Mouse (Mus musculus): ENCODE results near the gene Actr3b. TPM values are rescaled to one million over a fixed set of nuclear protein-coding genes. Genes with fewer than 3 reads are reported as not detected.

Actr3b gene
- total and polyA plus RNA-seq, 3 experiments = 1.3 to 4.7 (median 3.9) TPM

- Histone ChIP-seq H3K79me2 (replicated peaks; ENCODE audit: control insufficient read depth, extremely low read depth, insufficient read depth, poor library complexity, severe bottlenecking) (no peaks in the 10 kb centered on the region), H3K4me1 (ENCODE audit: control insufficient read depth in 1 of 2, insufficient read depth in 2 of 2) (no peaks in the 10 kb centered on the region), H3K4me3 (replicated peaks in 1 of 3; ENCODE audit: low read depth in 2 of 3, low read length in 2 of 3, poor library complexity in 1 of 3) (no peak overlapping the region), H3K27me3 (replicated peaks) (no peaks in the 10 kb centered on the region), H3K9ac (ENCODE audit: insufficient read depth, low read depth) (no peak overlapping the region), H3K4me2 (ENCODE audit: insufficient read depth, low read depth, poor library complexity, severe bottlenecking) (no peak overlapping the region), H3K27ac (ENCODE audit: insufficient read depth, low read depth) (no peak overlapping the region), H3K36me3 (replicated peaks in 1 of 2; ENCODE audit: control insufficient read depth in 1 of 2, insufficient read depth in 1 of 2, low read length in 1 of 2) (no peaks in the 10 kb centered on the region), H3K9me3 (replicated peaks; ENCODE audit: low read length) (no peaks in the 10 kb centered on the region)
- TF ChIP-seq POLR2A (IDR thresholded peaks at IDR 0.05; ENCODE audit: low read depth, low read length) (no peak), CHD1 (IDR thresholded peaks at IDR 0.05; ENCODE audit: low read depth, low read length) (no peak), EP300 (IDR thresholded peaks at IDR 0.05; ENCODE audit: low read length) (no peak), ZC3H11A (IDR thresholded peaks at IDR 0.05; ENCODE audit: low read depth, low read length) (no peak)
- dilution Hi-C loops (cut with MboI; ENCODE audit: extremely low pct_ligation_motif_present, extremely low pct_unique_long_range_greater_than_20kb, low sequenced_read_pairs) (no loop called here), in situ Hi-C loops (cut with MboI; ENCODE audit: low pct_ligation_motif_present, low pct_unique_long_range_greater_than_20kb, low sequenced_read_pairs) (no loop called here)
- DNase-seq (ENCODE audit: extremely low read depth) = no peak
Observed at GRCm38 (mm10) chr5:25752862-25753261, 6.9 kb upstream of the Actr3b start.

- H3K4me2 ChIP-seq (ENCODE audit: insufficient read depth, low read depth, poor library complexity, severe bottlenecking) = no peak overlapping the region
- in situ Hi-C loops (cut with MboI; ENCODE audit: low pct_ligation_motif_present, low pct_unique_long_range_greater_than_20kb, low sequenced_read_pairs) = no loop called here
- no peaks in the 10 kb centered on the region for H3K79me2 ChIP-seq (replicated peaks; ENCODE audit: control insufficient read depth, extremely low read depth, insufficient read depth, poor library complexity, severe bottlenecking)
- no peaks in the 10 kb centered on the region for H3K9me3 ChIP-seq (replicated peaks; ENCODE audit: low read length)
- H3K4me1 ChIP-seq (ENCODE audit: control insufficient read depth in 1 of 2, insufficient read depth in 2 of 2) = no peaks in the 10 kb centered on the region
- no peak overlapping the region for H3K27ac ChIP-seq (ENCODE audit: insufficient read depth, low read depth)
- no peak overlapping the region for H3K4me3 ChIP-seq (replicated peaks in 1 of 3; ENCODE audit: low read depth in 2 of 3, low read length in 2 of 3, poor library complexity in 1 of 3)
- no peak overlapping the region for H3K9ac ChIP-seq (ENCODE audit: insufficient read depth, low read depth)
- H3K36me3 ChIP-seq (replicated peaks in 1 of 2; ENCODE audit: control insufficient read depth in 1 of 2, insufficient read depth in 1 of 2, low read length in 1 of 2) = no peaks in the 10 kb centered on the region
- TF ChIP-seq ZC3H11A (IDR thresholded peaks at IDR 0.05; ENCODE audit: low read depth, low read length) (no peak), ZMIZ1 (IDR thresholded peaks at IDR 0.05; ENCODE audit: low read depth, low read length) (no peak), GABPA (IDR thresholded peaks at IDR 0.05; ENCODE audit: insufficient replicate concordance, low read depth, low read length) (no peak), RCOR1 (conservative IDR thresholded peaks at IDR 0.05; ENCODE audit: low read depth, low read length) (no peak), ZKSCAN1 (IDR thresholded peaks at IDR 0.05; ENCODE audit: borderline replicate concordance, low read depth, low read length) (no peak), IRF4 (IDR thresholded peaks at IDR 0.05; ENCODE audit: low read depth, low read length) (no peak), POLR2AphosphoS2 (IDR thresholded peaks at IDR 0.05; ENCODE audit: low read depth, low read length) (no peak), TBP (conservative IDR thresholded peaks at IDR 0.05; ENCODE audit: low read depth, low read length) (no peak), POLR2A (IDR thresholded peaks at IDR 0.05; ENCODE audit: low read depth, low read length) (no peak), MYC (IDR thresholded peaks at IDR 0.05; ENCODE audit: low read depth, low read length) (no peak), MAZ (IDR thresholded peaks at IDR 0.05; ENCODE audit: low read depth, low read length) (no peak), CHD2 (IDR thresholded peaks at IDR 0.05; ENCODE audit: low read length) (no peak), HCFC1 (IDR thresholded peaks at IDR 0.05; ENCODE audit: low read depth, low read length) (no peak), UBTF (IDR thresholded peaks at IDR 0.05; ENCODE audit: low read depth, low read length) (no peak), EP300 (IDR thresholded peaks at IDR 0.05; ENCODE audit: low read length) (no peak), CHD1 (IDR thresholded peaks at IDR 0.05; ENCODE audit: low read depth, low read length) (no peak), MXI1 (IDR thresholded peaks at IDR 0.05; ENCODE audit: low read depth, low read length) (no peak)
- no peak for DNase-seq (ENCODE audit: extremely low read depth)
- H3K27me3 ChIP-seq (replicated peaks) = no peaks in the 10 kb centered on the region
- dilution Hi-C loops (cut with MboI; ENCODE audit: extremely low pct_ligation_motif_present, extremely low pct_unique_long_range_greater_than_20kb, low sequenced_read_pairs) = no loop called here
Observed at GRCm38 (mm10) chr5:25753556-25754235, 6.1 kb upstream of the Actr3b start.
